Mouse (Mus musculus) intestine, postnatal 0 days (tissue): ENCODE measurements around the gene Trim80. TPM values are rescaled to one million over a fixed set of nuclear protein-coding genes. Genes with fewer than 3 reads are reported as not detected.
A peak's percentile ranks its signal among the peaks of the same experiment; 100 is the strongest.

Experiments
- ATAC-seq: fragments of 200-750 bp; cut with Nextera tagmentation; 2 replicates; pipeline ENCODE4 v1.8.0; 2017; ENCODE audit warnings: mild to moderate bottlenecking, moderate TSS enrichment, moderate library complexity
- H3K27ac ChIP-seq: fragments of 300-500 bp; sonication (generic); 2 replicates; pipeline ENCODE4 v1.5.1; 2014; ENCODE audit warnings: mild to moderate bottlenecking, low read depth, low read length, moderate library complexity
- H3K27me3 ChIP-seq: fragments of 300-500 bp; sonication (generic); replicated peaks from 2 replicates; pipeline ENCODE4 v1.6.1; 2014; ENCODE audit warnings: low read length, mixed read lengths; ENCODE audit not compliant: control insufficient read depth, insufficient read depth
- H3K36me3 ChIP-seq: fragments of 300-500 bp; sonication (generic); 2 replicates; pipeline ENCODE4 v1.6.1; 2014; ENCODE audit warnings: mild to moderate bottlenecking, moderate library complexity; ENCODE audit not compliant: control insufficient read depth, insufficient read depth
- H3K4me1 ChIP-seq: fragments of 300-500 bp; sonication (generic); replicated peaks from 2 replicates; pipeline ENCODE4 v1.6.1; 2014; ENCODE audit warnings: antibody characterized with exemption, low read length, mixed read lengths; ENCODE audit not compliant: control insufficient read depth, insufficient read depth
- H3K4me2 ChIP-seq: fragments of 300-500 bp; sonication (generic); replicated peaks from 2 replicates; pipeline ENCODE4 v1.6.1; 2014; ENCODE audit warnings: low read depth, mild to moderate bottlenecking, moderate library complexity
- H3K4me3 ChIP-seq: fragments of 300-500 bp; sonication (generic); 2 replicates; pipeline ENCODE4 v1.5.1; 2014; ENCODE audit warnings: low read depth, low read length
- H3K9ac ChIP-seq: fragments of 300-500 bp; sonication (generic); 2 replicates; pipeline ENCODE4 v1.6.1; 2014; ENCODE audit warnings: mild to moderate bottlenecking, low read depth, low read length
- H3K9me3 ChIP-seq: fragments of 300-500 bp; sonication (generic); 2 replicates; pipeline ENCODE4 v1.6.1; 2016; ENCODE audit warnings: mixed run types; ENCODE audit not compliant: control insufficient read depth
- CTCF ChIP-seq: sonication (generic); IDR thresholded peaks from 2 replicates; pipeline ENCODE4 v1.5.1; 2016; ENCODE audit warnings: low read depth, mild to moderate bottlenecking, control low read depth, antibody characterized with exemption, moderate library complexity
- WGBS: fragments of 180-500 bp; shearing (Covaris S2); extraction: QIAGEN DNeasy Blood & Tissue Kit; methylation state at CpG from one replicate; pipeline ENCODE4 v1.1.7; 2014; 5-methylcytosine and 5-hydroxymethylcytosine counted together
- polyA plus RNA-seq: library from polyadenylated mRNA; unstranded; fragments of >200 nt; fragmentation: Nextera tagmentation; extraction: Ambion mirVana; gene quantifications from 2 replicates; pipeline ENCODE4 v1.2.1, GENCODE M21; 2015

The Trim80 gene
- polyA plus RNA-seq, 1 experiment from 2014 or later, result 1.1 TPM

GRCm38 (mm10) chr11:115462243-115462891 lies 22.0 kb downstream of the Trim80 start, which contains the start of gene Slc16a5:
Slc16a5 (plus strand) TSS chr11:115462474.
- peak; percentile 23; the same call in 1 of the 2 replicates for TF ChIP-seq CTCF
- no peaks in the 10 kb centered on the region for H3K9me3 ChIP-seq
- H3K4me2 ChIP-seq, result peak within 1 kb of the TSS; percentile 44
- H3K27me3 ChIP-seq, result no peaks in the 10 kb centered on the region
- 0 out of 2 replicates have a peak within 1 kb of the TSS, but pooled peaks have one; percentile 2 for H3K9ac ChIP-seq
- 53% methylated on average over 16 of the region's 16 CpGs for WGBS
- no peak within 1 kb of the TSS for H3K4me3 ChIP-seq
- peak within 1 kb of the TSS; percentile 50; the same call in 1 of the 2 replicates for H3K27ac ChIP-seq
- ATAC-seq, result peak; percentile 35
- peaks cover 10% of the 10 kb centered on the region; the same call in 1 of the 2 replicates for H3K4me1 ChIP-seq
- H3K36me3 ChIP-seq, result no peaks in the 10 kb centered on the region

- ATAC-seq, result peak; percentile 67
- Histone ChIP-seq H3K9me3 (no peaks in the 10 kb centered on the region), H3K27ac (no peak overlapping the region; the same call in 1 of the 2 replicates), H3K4me2 (peak overlapping the region; percentile 44), H3K9ac (no peak overlapping the region), H3K4me3 (no peak overlapping the region), H3K36me3 (no peaks in the 10 kb centered on the region), H3K27me3 (no peaks in the 10 kb centered on the region), H3K4me1 (peaks cover under 1% of the 10 kb centered on the region; the same call in 1 of the 2 replicates)
- TF ChIP-seq CTCF, result no peak
- WGBS, result 32% methylated on average over 11 of the region's 11 CpGs
These were observed 23.1 kb downstream of the Trim80 start for GRCm38 (mm10) chr11:115463397-115463796.

GRCm38 (mm10) chr11:115464851-115465250 lies 24.5 kb downstream of the Trim80 start:
- H3K27ac ChIP-seq, result no peak overlapping the region
- TF ChIP-seq CTCF, result no peak
- WGBS, result 89% methylated on average over 8 of the region's 8 CpGs
- no peak overlapping the region for H3K9ac ChIP-seq
- H3K36me3 ChIP-seq, result no peaks in the 10 kb centered on the region
- no peak overlapping the region for H3K4me2 ChIP-seq
- H3K27me3 ChIP-seq, result no peaks in the 10 kb centered on the region
- no peak overlapping the region for H3K4me3 ChIP-seq
- no peaks in the 10 kb centered on the region; the same call in 1 of the 2 replicates for H3K4me1 ChIP-seq
- no peak for ATAC-seq
- no peaks in the 10 kb centered on the region for H3K9me3 ChIP-seq

- Histone ChIP-seq H3K36me3 (no peaks in the 10 kb centered on the region), H3K9me3 (no peaks in the 10 kb centered on the region), H3K27ac (no peak overlapping the region), H3K4me1 (no peaks in the 10 kb centered on the region; the same call in 1 of the 2 replicates), H3K9ac (no peak overlapping the region), H3K27me3 (no peaks in the 10 kb centered on the region), H3K4me3 (no peak overlapping the region), H3K4me2 (no peak overlapping the region)
- no peak for TF ChIP-seq CTCF
- 48% methylated on average over 4 of the region's 4 CpGs for WGBS
- no peak for ATAC-seq
These were observed 26.9 kb downstream of the Trim80 start for GRCm38 (mm10) chr11:115467217-115467618.

- TF ChIP-seq CTCF, result no peak
- 0 out of 2 replicates have a peak, but pooled peaks cover 6% of the 10 kb centered on the region for H3K4me1 ChIP-seq
- H3K27ac ChIP-seq, result no peak overlapping the region
- H3K4me3 ChIP-seq, result no peak overlapping the region
- H3K27me3 ChIP-seq, result no peaks in the 10 kb centered on the region
- no peaks in the 10 kb centered on the region for H3K36me3 ChIP-seq
- H3K4me2 ChIP-seq, result no peak overlapping the region
- no peaks in the 10 kb centered on the region for H3K9me3 ChIP-seq
- no peak for ATAC-seq
- no peak overlapping the region for H3K9ac ChIP-seq
- 84% methylated on average over 7 of the region's 7 CpGs for WGBS
These were observed 31.8 kb downstream of the Trim80 start for GRCm38 (mm10) chr11:115472183-115472582.

DNA sequence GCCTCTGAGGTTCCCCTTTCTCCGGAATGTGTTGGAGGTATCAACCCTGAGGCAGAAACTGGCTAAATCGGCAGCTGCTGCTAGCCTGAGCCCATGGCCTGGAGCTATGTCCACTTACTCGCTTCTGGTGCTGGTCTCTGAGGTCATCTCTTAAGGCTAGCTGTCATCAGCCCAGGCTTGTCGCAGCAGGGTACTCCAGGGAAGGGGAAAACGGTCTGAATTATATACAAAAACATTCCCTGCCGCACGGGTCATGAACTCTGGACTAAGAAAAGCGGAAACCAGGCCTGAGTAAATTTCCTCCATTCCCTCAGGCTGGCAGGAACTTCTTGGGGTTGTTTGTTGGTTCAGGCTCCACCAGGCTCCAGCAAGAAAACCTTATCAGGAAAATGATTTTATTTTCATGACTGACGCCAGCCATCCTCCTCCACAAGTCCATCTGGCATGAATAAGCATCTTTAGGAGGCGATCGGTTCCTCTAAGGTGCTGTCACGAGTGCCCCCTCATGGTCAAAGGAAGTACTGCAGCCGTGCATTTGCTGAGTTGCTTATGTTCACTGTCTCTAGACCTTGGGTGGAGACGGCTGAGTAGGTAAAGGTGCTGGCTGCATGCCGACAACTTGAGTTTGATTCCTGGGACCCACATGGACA lies 33.4 kb downstream of the Trim80 start:
- peak; percentile 51 for ATAC-seq
- no peak overlapping the region; the same call in 1 of the 2 replicates for H3K27ac ChIP-seq
- no peak overlapping the region for H3K9ac ChIP-seq
- peak overlapping the region; percentile 6; the same call in 1 of the 2 replicates for H3K4me2 ChIP-seq
- no peak overlapping the region for H3K4me3 ChIP-seq
- no peaks in the 10 kb centered on the region for H3K27me3 ChIP-seq
- no peaks in the 10 kb centered on the region for H3K9me3 ChIP-seq
- 0 out of 2 replicates have a peak, but pooled peaks cover 6% of the 10 kb centered on the region for H3K4me1 ChIP-seq
- WGBS, result 24% methylated on average over 15 of the region's 15 CpGs
- peak; percentile 98 for TF ChIP-seq CTCF
- no peaks in the 10 kb centered on the region for H3K36me3 ChIP-seq
